Mouse (Mus musculus): Measurements from ENCODE around the gene Igsf21. TPM values are rescaled to one million over a fixed set of nuclear protein-coding genes. Genes with fewer than 3 reads are reported as not detected.

Igsf21 gene
- polyA plus RNA-seq, 1 experiment from 2014 or later, result 30.0 TPM

DNA sequence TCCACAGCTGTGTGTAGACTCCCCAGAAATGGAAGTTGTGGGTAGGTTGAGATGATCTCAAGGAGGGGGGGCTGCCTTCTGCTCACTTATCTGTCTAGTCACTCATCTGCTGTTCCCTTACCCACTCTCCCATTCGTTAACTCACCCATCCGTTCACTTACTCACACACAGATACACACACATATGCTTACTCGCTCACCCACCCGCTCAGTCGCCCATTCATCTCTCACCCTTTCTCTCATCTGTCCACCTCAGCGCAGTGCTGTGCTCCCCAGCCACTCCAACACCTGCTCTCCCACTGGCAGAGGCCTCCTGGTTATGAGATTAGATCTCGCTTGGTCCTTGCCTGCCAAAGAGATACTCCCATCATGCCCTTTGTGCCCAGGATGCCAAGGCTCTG is 22.1 kb downstream of the Igsf21 start:
- Histone ChIP-seq H3K4me1 (ENCODE audit: control insufficient read depth, insufficient read depth, low read length) (peaks cover 20% of the 10 kb centered on the region), H3K9ac (ENCODE audit: low read length) (no peak overlapping the region), H3K4me2 (ENCODE audit: low read length) (no peak overlapping the region), H3K27ac (ENCODE audit: low read depth, low read length) (no peak overlapping the region), H3K36me3 (ENCODE audit: control insufficient read depth, insufficient read depth, low read length) (no peaks in the 10 kb centered on the region), H3K4me3 (ENCODE audit: low read depth, low read length) (no peak overlapping the region), H3K9me3 (replicated peaks; ENCODE audit: control insufficient read depth, low read length) (no peaks in the 10 kb centered on the region), H3K27me3 (replicated peaks; ENCODE audit: control insufficient read depth, insufficient read depth, low read length) (no peaks in the 10 kb centered on the region)
- WGBS, result 80% methylated on average over 7 of the region's 7 CpGs
- DNase-seq (ENCODE audit: low spot score), result no peak
- no peak for ATAC-seq

GRCm38 (mm10) chr4:140223067-140223466 is 23.5 kb downstream of the Igsf21 start:
- Histone ChIP-seq H3K9ac (ENCODE audit: low read length) (no peak overlapping the region), H3K9me3 (replicated peaks; ENCODE audit: control insufficient read depth, low read length) (no peaks in the 10 kb centered on the region), H3K4me2 (ENCODE audit: low read length) (no peak overlapping the region), H3K36me3 (ENCODE audit: control insufficient read depth, insufficient read depth, low read length) (no peaks in the 10 kb centered on the region), H3K4me1 (ENCODE audit: control insufficient read depth, insufficient read depth, low read length) (peaks cover 30% of the 10 kb centered on the region), H3K27me3 (replicated peaks; ENCODE audit: control insufficient read depth, insufficient read depth, low read length) (no peaks in the 10 kb centered on the region), H3K4me3 (ENCODE audit: low read depth, low read length) (no peak overlapping the region), H3K27ac (ENCODE audit: low read depth, low read length) (0 out of 2 replicates have a peak overlapping the region, but pooled peaks have one; percentile 9)
- no peak for ATAC-seq
- DNase-seq (ENCODE audit: low spot score), result no peak
- WGBS, result 60% methylated on average over 12 of the region's 12 CpGs

DNA sequence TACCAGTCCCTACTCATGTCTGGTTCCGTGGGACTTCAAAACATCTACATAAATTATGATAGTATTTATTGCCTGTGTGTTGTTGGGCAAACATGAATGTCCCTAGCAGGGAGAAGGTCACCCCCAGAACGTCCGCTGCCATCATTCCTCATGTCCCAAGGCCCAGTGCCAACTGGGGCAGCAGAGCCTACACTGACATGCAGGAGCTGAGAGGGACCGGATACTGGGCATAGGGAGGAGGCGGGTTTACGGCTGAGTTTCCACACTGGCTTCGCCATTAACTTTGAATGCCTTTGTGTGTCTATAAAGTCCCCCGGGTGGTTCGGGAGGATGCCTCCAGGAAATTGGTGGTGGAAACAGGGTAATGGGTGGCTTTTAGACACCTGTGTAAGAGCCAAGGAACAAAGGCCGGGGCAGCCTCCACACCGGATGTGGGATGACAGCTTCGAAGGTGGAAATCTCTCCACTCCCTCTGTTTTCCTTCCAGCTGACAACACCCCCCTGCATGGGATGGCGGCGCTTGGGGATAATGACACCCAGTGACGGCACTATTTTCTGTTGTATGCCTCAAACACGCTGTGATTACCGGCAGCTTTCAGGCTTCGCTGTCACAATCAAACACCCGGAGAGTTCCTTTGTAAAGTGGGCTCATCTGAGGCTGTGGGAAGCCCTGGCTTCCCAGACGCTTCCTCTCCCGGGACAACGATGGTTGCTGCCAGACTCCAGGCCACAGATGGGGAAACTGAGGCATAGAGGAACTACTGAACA is 26.1 kb downstream of the Igsf21 start:
- H3K27me3 ChIP-seq (replicated peaks; ENCODE audit: control insufficient read depth, insufficient read depth, low read length), result no peaks in the 10 kb centered on the region
- H3K36me3 ChIP-seq (ENCODE audit: control insufficient read depth, insufficient read depth, low read length), result no peaks in the 10 kb centered on the region
- H3K9ac ChIP-seq (ENCODE audit: low read length), result 0 out of 2 replicates have a peak overlapping the region, but pooled peaks have one; percentile 10
- DNase-seq (ENCODE audit: low spot score), result peak; percentile 66
- peaks cover 35% of the 10 kb centered on the region for H3K4me1 ChIP-seq (ENCODE audit: control insufficient read depth, insufficient read depth, low read length)
- WGBS, result 36% methylated on average over 22 of the region's 22 CpGs
- H3K4me3 ChIP-seq (ENCODE audit: low read depth, low read length), result no peak overlapping the region
- ATAC-seq, result no peak
- H3K4me2 ChIP-seq (ENCODE audit: low read length), result no peak overlapping the region
- no peaks in the 10 kb centered on the region for H3K9me3 ChIP-seq (replicated peaks; ENCODE audit: control insufficient read depth, low read length)
- H3K27ac ChIP-seq (ENCODE audit: low read depth, low read length), result peak overlapping the region; percentile 75

- Histone ChIP-seq H3K4me1 (ENCODE audit: control insufficient read depth, insufficient read depth, low read length) (peaks cover 35% of the 10 kb centered on the region), H3K36me3 (ENCODE audit: control insufficient read depth, insufficient read depth, low read length) (no peaks in the 10 kb centered on the region), H3K27ac (ENCODE audit: low read depth, low read length) (peak overlapping the region; percentile 82), H3K4me3 (ENCODE audit: low read depth, low read length) (no peak overlapping the region), H3K4me2 (ENCODE audit: low read length) (no peak overlapping the region), H3K27me3 (replicated peaks; ENCODE audit: control insufficient read depth, insufficient read depth, low read length) (no peaks in the 10 kb centered on the region), H3K9ac (ENCODE audit: low read length) (0 out of 2 replicates have a peak overlapping the region, but pooled peaks have one; percentile 8), H3K9me3 (replicated peaks; ENCODE audit: control insufficient read depth, low read length) (no peaks in the 10 kb centered on the region)
- ATAC-seq, result peak; percentile 66
- WGBS, result 54% methylated on average over 17 of the region's 17 CpGs
- peak; percentile 78 for DNase-seq (ENCODE audit: low spot score)
Measured at GRCm38 (mm10) chr4:140218853-140219852, 27.4 kb downstream of the Igsf21 start.

DNA sequence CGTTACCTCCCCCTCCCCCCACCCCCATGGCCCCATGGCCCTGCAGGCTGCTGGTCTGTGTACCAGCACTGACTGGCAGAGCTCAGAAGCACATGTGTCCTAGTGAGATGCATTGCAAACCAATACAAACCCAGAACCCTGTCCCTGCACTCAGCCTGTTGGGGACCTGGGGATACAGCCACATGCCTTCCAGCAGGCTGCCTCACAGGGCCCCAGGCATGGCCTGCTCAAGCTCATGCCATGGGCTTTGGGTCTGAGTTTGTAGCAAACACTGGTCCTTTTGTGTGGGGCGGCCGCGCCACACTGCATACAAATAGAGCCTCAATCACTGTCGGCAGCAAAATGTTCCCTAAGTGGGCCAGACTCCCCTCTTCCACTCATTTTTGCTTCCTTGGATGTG is 28.2 kb downstream of the Igsf21 start:
- no peak overlapping the region for H3K4me3 ChIP-seq (ENCODE audit: low read depth, low read length)
- H3K9ac ChIP-seq (ENCODE audit: low read length), result 0 out of 2 replicates have a peak overlapping the region, but pooled peaks have one; percentile 8
- no peaks in the 10 kb centered on the region for H3K36me3 ChIP-seq (ENCODE audit: control insufficient read depth, insufficient read depth, low read length)
- H3K4me2 ChIP-seq (ENCODE audit: low read length), result no peak overlapping the region
- DNase-seq (ENCODE audit: low spot score) (peak; percentile 66), ATAC-seq (peak; percentile 63)
- H3K27me3 ChIP-seq (replicated peaks; ENCODE audit: control insufficient read depth, insufficient read depth, low read length), result no peaks in the 10 kb centered on the region
- H3K9me3 ChIP-seq (replicated peaks; ENCODE audit: control insufficient read depth, low read length), result no peaks in the 10 kb centered on the region
- peak overlapping the region; percentile 82 for H3K27ac ChIP-seq (ENCODE audit: low read depth, low read length)
- WGBS, result 12% methylated on average over 5 of the region's 5 CpGs
- H3K4me1 ChIP-seq (ENCODE audit: control insufficient read depth, insufficient read depth, low read length), result peaks cover 35% of the 10 kb centered on the region

- peak overlapping the region; percentile 82 for H3K27ac ChIP-seq (ENCODE audit: low read depth, low read length)
- H3K9ac ChIP-seq (ENCODE audit: low read length), result 0 out of 2 replicates have a peak overlapping the region, but pooled peaks have one; percentile 8
- ATAC-seq (peak; percentile 54), DNase-seq (ENCODE audit: low spot score) (peak; percentile 75)
- H3K4me3 ChIP-seq (ENCODE audit: low read depth, low read length), result no peak overlapping the region
- peaks cover 35% of the 10 kb centered on the region for H3K4me1 ChIP-seq (ENCODE audit: control insufficient read depth, insufficient read depth, low read length)
- H3K27me3 ChIP-seq (replicated peaks; ENCODE audit: control insufficient read depth, insufficient read depth, low read length), result no peaks in the 10 kb centered on the region
- H3K36me3 ChIP-seq (ENCODE audit: control insufficient read depth, insufficient read depth, low read length), result no peaks in the 10 kb centered on the region
- H3K9me3 ChIP-seq (replicated peaks; ENCODE audit: control insufficient read depth, low read length), result no peaks in the 10 kb centered on the region
- no peak overlapping the region for H3K4me2 ChIP-seq (ENCODE audit: low read length)
- WGBS, result 26% methylated on average over 8 of the region's 8 CpGs
Measured at GRCm38 (mm10) chr4:140217934-140218333, 28.6 kb downstream of the Igsf21 start.

DNA sequence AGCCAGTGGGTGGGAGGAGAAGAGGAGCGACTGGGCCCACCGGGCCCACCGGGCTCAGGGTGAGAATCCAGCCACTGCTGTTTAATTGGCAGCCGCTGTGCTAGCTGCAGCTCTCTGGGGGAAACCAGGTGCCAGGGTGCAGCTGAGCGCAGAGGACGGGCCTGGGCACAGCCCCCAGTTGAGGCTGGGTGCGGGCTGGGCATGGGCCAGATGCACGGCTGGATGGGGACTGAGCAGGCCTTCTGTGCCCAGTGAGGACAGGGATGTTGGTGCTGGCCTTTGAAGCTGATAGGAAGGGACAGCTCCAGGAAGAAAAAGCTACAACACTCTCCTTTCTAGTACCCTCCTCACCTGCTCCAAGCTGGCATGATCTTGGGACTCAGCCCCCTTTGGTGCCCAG is 30.5 kb downstream of the Igsf21 start:
- 76% methylated on average over 8 of the region's 8 CpGs for WGBS
- Histone ChIP-seq H3K9me3 (replicated peaks; ENCODE audit: control insufficient read depth, low read length) (no peaks in the 10 kb centered on the region), H3K36me3 (ENCODE audit: control insufficient read depth, insufficient read depth, low read length) (no peaks in the 10 kb centered on the region), H3K9ac (ENCODE audit: low read length) (no peak overlapping the region), H3K4me1 (ENCODE audit: control insufficient read depth, insufficient read depth, low read length) (peaks cover 38% of the 10 kb centered on the region), H3K27me3 (replicated peaks; ENCODE audit: control insufficient read depth, insufficient read depth, low read length) (no peaks in the 10 kb centered on the region), H3K4me3 (ENCODE audit: low read depth, low read length) (no peak overlapping the region), H3K27ac (ENCODE audit: low read depth, low read length) (no peak overlapping the region), H3K4me2 (ENCODE audit: low read length) (no peak overlapping the region)
- no peak for DNase-seq (ENCODE audit: low spot score)
- ATAC-seq, result no peak

- Histone ChIP-seq H3K27me3 (replicated peaks; ENCODE audit: control insufficient read depth, insufficient read depth, low read length) (no peaks in the 10 kb centered on the region), H3K27ac (ENCODE audit: low read depth, low read length) (no peak overlapping the region), H3K4me1 (ENCODE audit: control insufficient read depth, insufficient read depth, low read length) (peaks cover 34% of the 10 kb centered on the region), H3K4me3 (ENCODE audit: low read depth, low read length) (no peak overlapping the region), H3K9ac (ENCODE audit: low read length) (no peak overlapping the region), H3K4me2 (ENCODE audit: low read length) (no peak overlapping the region), H3K36me3 (ENCODE audit: control insufficient read depth, insufficient read depth, low read length) (no peaks in the 10 kb centered on the region), H3K9me3 (replicated peaks; ENCODE audit: control insufficient read depth, low read length) (no peaks in the 10 kb centered on the region)
- ATAC-seq (no peak), DNase-seq (ENCODE audit: low spot score) (no peak)
- 72% methylated on average over 9 of the region's 9 CpGs for WGBS
Measured at GRCm38 (mm10) chr4:140215205-140215604, 31.4 kb downstream of the Igsf21 start.
